Mouse (Mus musculus) cerebellum, adult 2 months (tissue): ENCODE results near the gene Slco1a4.

ENCODE experiments used
- CTCF ChIP-seq: fragments of 200-500 bp; IDR thresholded peaks from 2 replicates; pipeline ENCODE4 v1.5.1; 2011; ENCODE audit warnings: low read depth, mild to moderate bottlenecking, control low read depth, low read length, moderate library complexity, borderline replicate concordance; ENCODE audit not compliant: insufficient read depth
- POLR2A ChIP-seq: fragments of 200-500 bp; IDR thresholded peaks from 2 replicates; pipeline ENCODE4 v1.6.1; 2011; ENCODE audit warnings: low read length, control low read depth, borderline replicate concordance; ENCODE audit not compliant: insufficient read depth

- no peak for TF ChIP-seq POLR2A
- no peak for TF ChIP-seq CTCF
These were observed 33.7 kb upstream of the Slco1a4 start for GRCm38 (mm10) chr6:141889723-141890122.
